Mouse (Mus musculus): ENCODE data around the gene Bend5. TPM values are rescaled to one million over a fixed set of nuclear protein-coding genes. Genes with fewer than 3 reads are reported as not detected.

The Bend5 gene
- 1 to 10 TPM; 5.8 to 9.2 (median 7.8) TPM for total RNA-seq (2022)

DNA sequence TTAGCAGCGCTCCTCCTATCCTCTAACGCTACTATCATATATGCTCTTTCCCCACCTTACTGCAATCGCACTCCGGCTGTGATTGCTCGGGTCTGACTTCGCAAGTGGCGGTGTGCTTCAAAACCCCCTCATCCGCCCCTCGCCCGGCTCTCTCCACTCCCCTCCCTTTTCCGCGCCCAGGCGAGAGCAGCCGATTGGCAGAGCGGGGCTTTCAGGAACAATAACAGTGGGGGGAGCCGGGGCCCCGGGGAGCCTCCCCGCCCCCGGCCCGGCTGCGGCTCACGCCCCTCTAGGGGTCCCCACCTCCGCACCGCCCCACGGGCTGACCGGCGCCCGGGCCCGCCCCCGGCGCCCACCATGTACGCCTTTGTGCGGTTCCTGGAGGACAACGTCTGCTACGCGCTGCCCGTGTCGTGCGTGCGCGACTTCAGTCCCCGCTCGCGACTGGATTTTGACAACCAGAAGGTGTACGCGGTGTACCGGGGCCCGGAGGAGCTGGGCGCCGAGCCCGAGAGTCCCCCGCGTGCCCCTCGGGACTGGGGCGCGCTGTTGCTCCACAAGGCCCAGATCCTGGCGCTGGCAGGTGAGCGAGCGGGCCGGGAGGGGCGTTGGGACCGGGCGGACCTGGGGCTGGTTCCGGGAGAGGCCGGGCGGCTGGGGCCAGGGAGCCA, at the start of gene Bend5:
TSS of gene Bend5 (plus strand) at position 189 of the 671 bp plus-strand sequence.
- peak; percentile 53 for DNase-seq (ENCODE audit: low spot score)

DNA sequence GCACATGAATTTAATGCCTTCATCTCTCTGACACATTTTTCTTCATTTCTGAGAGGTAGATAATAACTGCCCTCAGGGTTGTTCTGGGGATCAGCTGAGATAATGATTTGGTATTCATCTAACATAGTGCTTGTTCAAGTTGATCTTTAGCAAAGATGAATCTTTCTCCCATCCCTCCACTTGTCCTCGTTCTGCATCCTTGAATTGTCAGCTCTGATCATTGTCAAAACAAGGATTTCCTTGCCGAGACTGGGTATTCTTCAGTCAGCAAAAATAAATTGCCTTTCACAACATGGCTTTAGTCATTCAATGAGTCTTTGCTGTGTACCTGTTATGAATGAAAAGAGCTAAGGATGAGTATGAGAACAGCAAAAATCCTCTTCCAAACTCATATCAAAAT, 47.0 kb upstream of the Bend5 start:
- DNase-seq (ENCODE audit: low spot score), result no peak

DNA sequence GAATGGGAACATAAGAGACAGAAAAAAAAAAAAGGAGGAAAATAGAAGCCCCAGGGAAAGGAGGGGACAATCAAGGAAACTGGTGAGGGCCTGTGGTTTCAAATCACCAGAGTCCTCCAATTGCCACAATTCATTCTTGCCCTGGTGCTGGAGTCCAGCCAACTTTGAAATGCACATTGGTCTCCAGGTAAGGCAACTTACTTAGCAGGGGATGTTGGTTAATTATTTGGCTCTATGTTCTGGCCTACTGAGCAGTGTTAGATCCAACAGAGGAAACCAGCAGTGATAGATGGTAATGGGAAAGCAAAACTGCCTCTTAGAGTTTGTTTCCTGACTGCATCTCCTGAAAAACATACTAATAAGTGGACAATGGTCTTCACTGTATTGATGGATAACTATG, 37.6 kb upstream of the Bend5 start:
- no peak for DNase-seq (ENCODE audit: low spot score)

DNA sequence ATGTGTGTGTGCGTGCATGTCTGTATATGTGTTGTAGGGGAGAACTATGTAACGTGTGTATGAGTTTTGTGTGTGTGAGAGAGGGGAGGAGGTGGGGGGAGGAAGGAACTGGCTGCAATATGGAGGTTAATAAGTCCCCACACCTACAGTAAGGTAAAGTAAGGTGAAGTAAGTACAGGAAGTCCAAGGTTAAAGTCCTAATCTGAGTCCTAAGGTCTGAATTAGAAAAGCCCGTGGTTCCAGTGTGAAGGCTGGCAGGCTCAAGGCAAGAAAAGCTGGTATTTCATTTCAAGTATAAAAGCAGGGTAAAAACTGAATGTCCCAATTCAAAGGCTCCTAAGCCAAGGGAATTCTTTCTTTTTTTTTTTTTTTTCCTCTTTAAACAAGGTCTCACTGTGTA, 36.7 kb upstream of the Bend5 start:
- DNase-seq (ENCODE audit: low spot score), result no peak

DNA sequence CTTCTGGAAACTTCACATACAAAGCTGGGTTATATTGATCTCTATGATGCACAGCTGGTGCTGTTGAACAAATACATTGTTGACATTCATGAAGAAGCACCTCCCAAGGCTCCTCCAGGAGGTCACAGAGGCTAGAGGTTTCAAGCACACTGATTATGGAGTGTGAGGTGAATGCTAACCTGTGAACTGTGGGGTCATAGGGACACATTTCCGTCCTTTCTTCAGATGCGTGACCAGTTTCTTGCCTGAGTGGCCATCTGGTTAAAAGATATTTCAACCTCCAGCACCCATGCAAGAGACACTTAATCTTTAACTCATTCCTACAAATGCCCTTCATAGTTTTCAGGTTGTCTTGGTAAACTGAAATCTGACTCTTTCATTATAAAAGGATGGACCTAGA, 31.7 kb upstream of the Bend5 start:
- no peak for DNase-seq (ENCODE audit: low spot score)

DNA sequence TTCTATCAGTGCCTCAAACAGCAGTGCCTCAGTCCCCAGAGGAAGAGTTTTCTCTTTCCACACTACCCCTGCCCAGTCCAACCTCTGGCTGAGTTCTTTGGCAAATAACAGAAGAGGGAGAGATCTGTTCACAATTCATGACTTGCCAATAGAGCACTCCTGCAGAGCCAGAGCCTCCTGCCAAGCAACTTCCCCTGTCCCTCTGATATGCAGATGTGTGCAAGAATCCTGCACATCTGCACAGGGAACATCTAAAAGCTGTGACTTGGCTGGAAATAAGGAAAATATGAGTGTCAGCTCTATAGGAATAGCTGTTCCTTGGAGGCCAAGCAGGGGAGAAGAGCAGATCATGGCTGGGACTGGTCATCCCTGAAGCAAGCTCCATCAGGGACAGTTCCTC, 24.1 kb upstream of the Bend5 start:
- no peak for DNase-seq (ENCODE audit: low spot score)

DNA sequence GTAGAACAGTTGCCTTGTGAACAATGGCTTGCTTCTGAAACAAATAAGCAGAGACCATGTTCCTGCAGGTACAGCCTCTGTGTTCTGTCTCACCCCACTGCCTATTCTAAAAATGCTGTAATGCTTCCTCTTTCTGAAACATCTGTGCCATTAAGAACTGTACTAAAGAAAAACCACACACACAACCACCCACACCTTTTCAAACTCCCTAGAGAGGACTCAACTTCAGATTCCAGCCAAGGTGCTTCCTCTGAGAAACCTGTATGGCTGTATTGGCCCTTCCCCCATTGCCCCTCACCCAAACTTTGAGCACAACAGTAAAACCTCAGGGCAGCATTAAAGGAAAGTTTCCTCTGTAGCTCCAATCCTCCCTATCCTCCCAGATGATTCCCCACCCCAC, 15.0 kb upstream of the Bend5 start:
- no peak for DNase-seq (ENCODE audit: low spot score)

DNA sequence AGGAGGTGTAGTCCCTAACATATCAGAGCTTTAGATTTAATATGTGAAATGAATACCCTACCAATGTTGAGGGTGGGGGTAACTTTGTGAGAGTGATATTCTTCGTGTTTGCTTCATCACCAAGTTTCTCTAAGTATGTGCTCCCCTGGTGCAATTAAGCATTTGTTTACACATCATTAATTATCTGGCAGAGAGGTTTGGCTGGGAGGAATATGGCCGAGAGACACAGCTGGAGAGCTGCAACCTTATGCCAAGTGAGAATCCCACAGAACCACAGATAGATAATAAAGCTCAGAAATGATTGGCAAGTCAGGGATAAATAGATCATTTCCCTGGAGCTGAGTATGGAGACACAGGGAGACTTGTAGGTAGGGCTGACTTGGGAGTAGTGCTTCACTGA, 14.1 kb upstream of the Bend5 start:
- no peak for DNase-seq (ENCODE audit: low spot score)

DNA sequence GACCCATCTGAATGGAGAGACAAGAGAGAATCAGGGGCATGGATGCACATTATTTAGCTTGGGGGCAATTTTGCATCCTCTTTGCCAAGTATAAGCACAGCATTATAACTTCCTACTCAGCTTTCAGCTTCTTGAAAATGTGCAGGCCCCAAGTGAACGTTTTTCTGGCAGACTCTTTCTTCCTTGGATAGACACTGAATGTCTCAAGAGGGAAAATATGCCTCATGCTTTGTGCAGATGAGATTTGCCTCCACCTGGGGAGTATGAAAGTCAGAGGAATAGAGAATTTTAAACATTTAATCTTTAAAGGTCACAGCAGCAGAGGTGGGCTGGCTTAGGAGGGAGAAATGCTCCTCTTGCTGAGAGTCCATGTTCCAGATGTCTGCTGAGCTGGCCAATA, 11.6 kb upstream of the Bend5 start:
- DNase-seq (ENCODE audit: low spot score), result no peak

DNA sequence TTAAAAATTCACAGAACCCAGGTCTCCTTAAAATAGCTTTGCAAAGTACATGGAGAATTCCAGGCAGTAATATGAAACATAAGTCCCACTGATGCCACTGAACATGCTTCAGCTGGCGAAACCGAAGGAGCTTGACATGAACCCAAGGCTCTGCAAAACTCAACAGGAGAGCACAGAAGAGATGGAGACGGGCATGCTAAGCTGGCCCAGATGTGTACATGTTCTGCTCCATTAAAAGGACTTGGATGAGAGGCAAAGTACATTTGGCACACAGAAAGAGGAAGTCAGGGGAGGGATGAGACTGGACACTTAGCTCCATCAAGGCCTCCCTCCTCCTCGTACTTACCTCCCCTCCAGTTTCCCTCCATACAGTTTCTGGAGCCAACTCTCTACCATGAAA, 4.1 kb upstream of the Bend5 start:
- DNase-seq (ENCODE audit: low spot score), result no peak

DNA sequence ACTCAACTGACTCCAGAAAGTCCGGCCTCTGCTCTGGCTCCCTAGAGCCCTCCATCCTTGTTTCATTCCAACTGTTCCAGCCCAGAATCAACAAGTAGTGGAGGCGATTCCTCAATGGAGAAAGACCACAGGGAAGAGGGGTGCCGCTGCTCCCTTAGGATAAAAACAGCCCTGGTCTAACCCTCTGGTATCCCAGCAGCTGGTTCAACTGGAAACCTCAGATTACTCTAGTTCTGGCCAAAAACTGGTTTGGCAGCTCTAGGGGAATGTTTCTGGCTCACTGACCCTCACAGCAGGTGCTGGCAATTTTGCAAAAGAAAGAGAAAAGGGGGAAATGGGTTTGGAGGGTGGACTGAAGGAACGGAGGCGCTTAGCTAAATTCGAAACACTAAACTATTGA, 407 bp upstream of the Bend5 start:
- peak; percentile 32 for DNase-seq (ENCODE audit: low spot score)

DNA sequence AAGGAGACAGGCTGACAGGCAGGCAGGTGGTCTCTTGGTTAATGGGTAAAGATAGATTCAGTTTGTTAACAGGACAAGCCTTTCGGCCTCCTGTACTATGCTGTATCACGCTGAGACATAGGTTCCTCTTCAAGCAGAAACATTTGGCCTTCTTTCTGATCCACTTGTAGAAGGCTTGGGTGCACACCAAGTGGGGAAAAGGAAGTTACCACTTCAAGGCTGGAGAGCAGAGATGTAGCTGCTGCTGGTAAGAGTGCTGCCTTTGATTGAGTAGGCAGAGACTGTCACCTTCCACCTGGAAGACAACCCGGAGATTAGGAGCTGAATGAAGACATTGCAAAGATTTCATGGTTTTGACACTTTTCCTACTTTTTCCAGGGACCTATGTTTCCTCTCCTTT, 1.3 kb downstream of the Bend5 start:
- no peak for DNase-seq (ENCODE audit: low spot score)

DNA sequence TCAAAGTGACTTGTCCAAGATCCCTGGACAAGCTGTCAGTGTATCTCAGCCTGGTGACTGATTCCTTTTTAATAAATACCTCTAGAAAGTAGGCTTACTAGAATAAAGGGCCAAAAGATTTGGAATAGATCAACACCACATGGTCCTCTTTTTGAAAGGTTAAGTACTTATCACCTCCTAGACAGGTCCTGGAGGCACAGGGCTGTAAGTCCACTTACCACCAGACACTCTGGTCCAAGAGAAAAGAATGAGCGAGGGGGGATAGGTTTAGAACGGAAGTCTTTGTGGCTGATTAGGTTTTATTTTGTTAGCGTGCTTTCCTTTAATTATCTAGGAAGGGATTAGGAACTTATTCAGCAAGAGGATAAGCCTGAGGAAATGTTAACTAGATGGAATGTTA, 1.7 kb downstream of the Bend5 start:
- no peak for DNase-seq (ENCODE audit: low spot score)

DNA sequence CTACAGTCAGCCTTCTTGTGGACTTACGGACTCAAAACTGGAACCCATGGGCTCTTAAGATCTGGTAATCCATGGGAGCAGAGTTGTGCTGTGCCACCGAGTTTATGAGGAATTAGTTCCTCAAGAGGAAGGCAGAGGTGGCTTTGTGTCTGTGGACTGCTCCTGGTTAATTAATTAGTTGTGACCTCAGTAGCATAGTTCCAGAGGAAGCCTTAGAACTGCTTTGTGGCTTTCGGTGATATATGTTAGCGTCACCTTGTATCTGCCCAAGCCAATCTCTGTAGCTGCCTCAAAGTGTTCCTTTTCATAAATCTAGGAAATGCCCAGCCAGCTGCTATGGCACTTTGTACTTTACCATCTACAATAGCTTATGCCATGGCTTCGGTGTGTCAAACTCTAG, 2.9 kb downstream of the Bend5 start:
- DNase-seq (ENCODE audit: low spot score), result no peak

DNA sequence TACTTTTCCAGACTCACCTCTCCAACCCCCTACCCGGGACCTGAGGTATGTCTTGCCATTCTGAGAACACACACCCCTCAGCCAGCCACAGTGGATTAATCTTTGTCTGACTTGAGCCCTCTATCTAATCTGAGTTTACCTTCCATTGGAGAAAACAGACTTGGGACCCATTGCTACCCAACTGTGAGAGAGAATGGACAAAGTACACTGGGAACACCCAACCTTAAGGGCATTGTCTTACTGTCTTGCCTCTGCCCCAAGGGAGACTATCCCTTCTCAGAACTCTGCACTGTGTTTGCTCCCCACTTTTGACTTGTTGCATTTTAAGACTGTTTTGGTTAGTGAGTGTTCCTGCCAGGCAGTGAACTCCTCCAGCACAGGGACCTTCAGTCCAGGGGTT, 4.7 kb downstream of the Bend5 start:
- no peak for DNase-seq (ENCODE audit: low spot score)

DNA sequence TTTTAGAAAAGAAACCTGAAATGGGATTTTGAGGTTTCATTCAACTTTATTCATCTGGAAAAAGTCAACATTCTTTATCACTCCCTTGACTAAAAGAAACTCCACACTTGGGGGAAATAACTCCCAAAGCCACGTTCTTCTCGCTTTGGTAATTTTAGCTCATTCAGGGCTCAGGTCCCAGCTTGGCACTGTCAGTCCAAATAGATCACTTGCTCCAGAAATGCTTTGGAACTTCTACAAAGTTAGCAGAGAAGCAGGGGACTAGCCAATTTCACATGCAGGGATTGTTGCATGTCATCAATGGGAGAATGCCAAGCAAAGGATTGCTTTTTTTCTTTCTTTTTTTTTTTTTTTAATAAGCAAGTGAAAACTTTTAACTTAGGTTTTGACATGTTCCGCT, 5.2 kb downstream of the Bend5 start:
- DNase-seq (ENCODE audit: low spot score), result peak; percentile 57

DNA sequence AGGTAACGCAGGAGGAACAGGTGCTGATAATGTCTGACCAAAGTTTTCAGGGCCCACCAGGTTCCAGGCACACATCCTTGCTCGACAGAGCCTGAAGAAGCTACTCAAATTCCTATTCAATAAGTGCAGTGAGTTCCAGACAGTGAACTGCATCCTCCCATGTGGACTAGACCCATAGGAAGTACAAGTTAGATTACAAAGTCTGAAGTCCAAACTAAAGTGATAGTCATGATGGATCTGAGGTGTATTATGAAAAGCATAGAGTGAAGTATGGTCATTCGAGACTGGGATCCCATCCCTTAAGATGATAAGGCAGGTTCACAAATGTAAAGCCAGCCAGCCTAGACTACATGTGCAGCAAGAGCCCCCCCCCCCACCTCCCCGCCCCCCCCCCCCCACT, 6.1 kb downstream of the Bend5 start:
- DNase-seq (ENCODE audit: low spot score), result no peak

DNA sequence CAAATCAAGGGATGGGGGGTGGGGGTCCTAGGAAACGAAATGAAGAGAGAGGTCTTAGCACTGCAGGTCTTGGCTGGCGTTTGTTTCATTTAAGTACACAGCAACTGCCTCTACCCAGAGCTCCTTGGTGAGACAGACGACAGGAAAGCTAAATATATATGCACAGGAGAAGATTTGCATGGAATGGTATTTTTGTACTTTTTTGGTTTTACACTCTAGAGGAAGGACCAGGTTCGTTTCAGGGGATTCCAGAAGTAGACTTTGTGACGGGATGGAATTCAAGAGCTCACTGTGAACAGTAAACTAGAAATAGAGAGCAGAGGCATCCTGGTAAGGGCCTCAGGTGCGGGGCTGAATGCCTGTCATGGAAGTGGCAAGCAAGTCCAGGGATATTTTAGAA, 7.0 kb downstream of the Bend5 start:
- DNase-seq (ENCODE audit: low spot score), result no peak

DNA sequence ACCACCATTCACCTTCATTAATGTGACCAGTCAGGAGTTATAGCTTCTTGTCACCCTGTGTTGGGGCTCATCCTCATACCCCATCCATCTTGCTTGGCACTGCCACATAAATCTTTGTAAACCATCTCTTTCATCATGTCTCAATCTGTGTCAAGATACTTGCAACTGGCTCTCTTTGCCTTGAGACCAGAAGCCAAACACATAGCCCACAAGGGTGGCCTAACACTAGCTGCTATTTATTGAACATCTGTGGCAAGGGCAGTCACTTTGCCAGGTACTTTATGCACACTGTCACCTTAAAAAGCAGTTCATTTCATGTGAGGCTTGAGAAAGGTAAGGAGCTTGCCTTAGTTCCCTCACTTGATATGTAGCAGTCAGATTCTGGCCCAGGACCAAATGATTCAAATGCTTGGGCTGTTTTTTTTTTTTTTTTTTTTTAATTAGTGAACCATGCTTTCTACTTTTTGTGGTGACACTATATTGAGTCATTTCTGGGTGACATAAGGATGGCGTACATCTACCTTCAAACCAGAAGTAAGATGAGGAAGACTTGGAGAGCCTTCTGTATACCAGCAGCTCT, 9.7 kb downstream of the Bend5 start:
- DNase-seq (ENCODE audit: low spot score), result no peak

DNA sequence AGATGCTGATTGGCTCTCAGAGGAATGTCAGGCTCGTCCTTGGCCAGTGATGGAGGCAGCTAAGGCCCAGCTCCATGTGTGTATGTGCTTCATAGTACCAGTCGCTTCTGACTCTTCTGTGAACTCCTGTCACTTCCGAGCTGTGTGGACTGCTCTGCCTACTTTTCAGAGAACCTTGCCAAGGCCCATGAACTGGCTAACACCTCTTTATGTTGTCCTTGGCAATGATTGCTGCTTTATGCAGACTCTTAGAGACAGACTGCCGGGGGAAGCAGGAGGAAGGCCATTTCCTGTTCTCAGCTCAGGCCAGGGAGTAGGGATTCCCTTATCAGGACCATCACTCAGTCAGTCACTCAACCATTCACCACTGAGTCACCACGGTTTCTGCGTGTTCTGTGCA, 10.4 kb downstream of the Bend5 start:
- no peak for DNase-seq (ENCODE audit: low spot score)

DNA sequence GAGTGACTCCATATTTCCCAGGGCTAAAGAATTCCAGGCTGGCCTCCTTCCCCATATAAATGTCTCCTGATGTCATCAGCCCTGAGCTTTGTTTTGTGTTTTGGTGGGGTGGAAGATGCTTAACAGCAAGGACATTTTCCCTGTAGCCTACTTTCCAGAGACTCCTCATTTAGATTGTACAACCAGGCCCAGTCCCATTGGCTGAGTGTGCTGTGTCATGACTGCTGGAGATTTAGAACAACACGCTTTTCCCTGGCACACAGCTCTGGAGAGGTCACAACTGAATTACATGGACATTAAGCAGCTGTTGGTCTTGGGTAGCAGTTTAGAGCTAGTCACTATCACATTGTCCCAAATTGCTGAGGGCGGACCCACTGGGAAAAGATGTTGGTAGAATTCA, 16.4 kb downstream of the Bend5 start:
- DNase-seq (ENCODE audit: low spot score), result peak; percentile 56

DNA sequence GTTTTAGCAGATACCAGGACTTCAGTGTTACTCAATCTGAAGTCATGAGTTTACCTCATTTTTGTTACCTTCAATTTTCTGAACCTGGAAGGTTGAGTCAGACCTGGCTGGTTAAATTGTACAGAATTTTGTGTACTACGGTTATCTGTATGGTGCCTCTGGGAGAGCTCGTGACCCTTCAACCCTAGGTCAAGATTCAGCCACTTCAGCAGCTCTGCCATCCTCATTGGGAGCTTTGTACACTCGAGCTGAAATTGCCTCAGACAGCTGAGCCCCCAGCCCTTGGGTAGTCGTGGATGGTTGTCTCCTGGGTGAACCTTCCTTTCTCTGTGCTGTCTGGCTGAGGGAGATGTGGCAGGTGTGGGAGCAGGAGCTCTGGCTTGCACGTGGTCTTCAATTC, 17.2 kb downstream of the Bend5 start:
- DNase-seq (ENCODE audit: low spot score), result no peak

DNA sequence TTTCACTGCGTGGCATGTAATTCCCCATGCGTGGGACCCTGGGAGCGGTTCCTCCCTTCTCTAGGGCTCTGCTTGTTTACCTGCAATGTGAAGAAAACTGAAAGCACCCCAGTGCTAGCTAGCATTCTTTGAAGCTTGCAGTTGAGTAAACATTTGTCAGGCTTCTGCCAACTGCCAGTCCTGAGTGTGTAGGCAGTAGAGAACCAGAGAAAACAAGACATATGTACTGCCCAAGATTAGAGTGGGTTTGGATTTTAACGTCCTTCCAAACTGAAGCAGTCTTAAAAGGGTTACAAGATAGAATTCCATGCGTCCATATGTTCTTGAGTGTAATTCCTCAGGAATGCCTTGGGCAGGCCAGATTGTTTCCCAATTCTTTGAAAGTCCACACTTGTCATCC, 17.6 kb downstream of the Bend5 start:
- DNase-seq (ENCODE audit: low spot score), result no peak

DNA sequence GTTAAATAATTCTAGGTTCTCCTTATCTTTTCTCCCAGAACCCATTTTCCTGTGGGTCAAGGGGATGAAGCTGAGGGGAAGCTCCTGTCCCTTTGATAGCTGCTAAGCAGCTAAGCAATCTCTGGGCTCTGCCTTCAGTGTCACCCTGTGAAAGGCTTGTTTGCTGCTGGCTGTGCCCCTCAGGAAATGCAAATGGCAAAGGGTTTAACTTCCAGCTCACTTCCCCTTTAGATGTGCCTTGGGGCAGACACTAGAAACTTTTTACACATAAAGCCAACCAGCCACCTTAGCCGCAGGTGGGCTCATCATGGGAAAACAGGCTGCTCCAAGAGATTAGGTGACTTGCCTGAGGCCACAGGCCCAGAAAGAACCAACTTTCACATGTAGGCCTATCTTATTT, 26.9 kb downstream of the Bend5 start:
- DNase-seq (ENCODE audit: low spot score), result no peak

Data from heart, adult 8-10 months (tissue).